Mouse (Mus musculus) C2C12 (cell line): ENCODE data around the gene Tnip3.

Experiments
- CTCF ChIP-seq: IDR thresholded peaks from one replicate; pipeline ENCODE4 v1.5.1; 2011; ENCODE audit not compliant: control insufficient read depth, insufficient read depth, insufficient read length
- FOSL1 ChIP-seq: IDR thresholded peaks from one replicate; pipeline ENCODE4 v1.8.0; 2011; ENCODE audit warnings: mild to moderate bottlenecking, low read length; ENCODE audit not compliant: poor library complexity, insufficient read depth, severe bottlenecking
- MYOG ChIP-seq: IDR thresholded peaks from one replicate; pipeline ENCODE4 v1.6.1; 2011; ENCODE audit not compliant: control insufficient read depth, insufficient read length; ENCODE audit errors: extremely low read depth
- USF1 ChIP-seq: IDR thresholded peaks from one replicate; pipeline ENCODE4 v1.6.1; 2011; ENCODE audit warnings: low read depth, mild to moderate bottlenecking, control low read depth, moderate library complexity

DNA sequence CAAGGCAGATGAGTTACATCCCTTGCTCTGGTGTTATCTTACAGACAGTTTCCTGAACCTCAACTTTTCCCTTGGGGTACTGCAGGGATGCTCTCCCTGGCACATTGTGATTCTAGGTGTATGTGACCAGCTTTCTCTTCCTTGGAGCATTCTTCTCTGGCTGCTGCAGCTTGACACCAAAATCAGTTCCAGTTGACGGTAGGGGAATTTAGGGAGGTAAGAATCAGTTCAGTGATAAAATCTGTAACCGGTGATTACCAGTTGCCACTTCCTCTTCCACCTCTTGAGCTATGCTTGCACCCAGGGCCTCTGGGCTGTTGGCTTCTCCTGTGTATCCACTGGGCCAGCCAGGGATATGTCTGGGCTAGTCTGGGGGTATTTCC, 39.5 kb downstream of the Tnip3 start:
- TF ChIP-seq FOSL1: no peak
- no peak for TF ChIP-seq MYOG
- TF ChIP-seq CTCF: no peak
- no peak for TF ChIP-seq USF1
